Mouse (Mus musculus) heart, postnatal 0 days (tissue): ENCODE measurements at regions not wholly inside any gene's neighbourhood (a gene's known extent, or its start where the extent isn't known, plus 50 kb on each side); places are given as distances from the start of the nearest gene placed in this dataset.

Source experiments
- CTCF ChIP-seq: IDR thresholded peaks from 2 replicates; pipeline ENCODE4 v1.5.1; 2016; ENCODE audit warnings: antibody characterized with exemption, control low read depth, low read depth
- EP300 ChIP-seq: IDR thresholded peaks from 2 replicates; pipeline ENCODE4 v1.6.1; 2016; ENCODE audit warnings: antibody characterized with exemption, low read depth

DNA sequence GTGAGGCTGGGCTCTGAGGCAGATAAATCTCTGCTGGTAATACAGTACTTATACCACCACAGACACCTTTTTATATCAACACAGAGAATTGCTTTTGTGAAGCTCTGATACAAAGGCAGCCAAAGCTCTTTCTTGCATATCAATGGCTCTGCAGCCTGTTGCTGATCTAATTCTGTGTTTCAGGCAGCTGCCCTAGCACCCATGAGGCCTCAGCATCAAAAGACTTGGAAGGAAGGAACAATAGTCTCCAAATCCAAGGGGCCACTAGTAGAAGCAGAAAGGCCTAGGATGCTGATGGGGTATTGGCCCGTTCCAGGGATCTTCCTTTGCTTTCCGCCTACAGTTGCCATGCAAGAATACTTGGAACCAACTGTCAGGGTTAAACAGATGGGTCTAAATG, 887.9 kb downstream of the Gm9195 start:
- no peak for TF ChIP-seq EP300
- no peak for TF ChIP-seq CTCF
